Mouse (Mus musculus): ENCODE results near the gene D16Ertd472e. TPM values are rescaled to one million over a fixed set of nuclear protein-coding genes. Genes with fewer than 3 reads are reported as not detected.

D16Ertd472e gene
- polyA plus RNA-seq, 1 experiment from 2014 or later: 8.7 TPM

- Histone ChIP-seq H3K9me3 (ENCODE audit: control insufficient read depth, low read length) (no peaks in the 10 kb centered on the region), H3K4me2 (replicated peaks; ENCODE audit: low read depth) (peak overlapping the region; percentile 79), H3K27me3 (ENCODE audit: control insufficient read depth, insufficient read depth, low read length) (no peaks in the 10 kb centered on the region), H3K4me3 (ENCODE audit: low read depth, low read length) (peak overlapping the region; percentile 78), H3K9ac (ENCODE audit: low read length) (peak overlapping the region; percentile 77), H3K4me1 (replicated peaks; ENCODE audit: control insufficient read depth, insufficient read depth) (0 out of 2 replicates have a peak, but pooled peaks cover 3% of the 10 kb centered on the region), H3K27ac (replicated peaks) (peak overlapping the region; percentile 94), H3K36me3 (ENCODE audit: control insufficient read depth, insufficient read depth, low read length) (no peaks in the 10 kb centered on the region)
- ATAC-seq (ENCODE audit: low FRiP score, low TSS enrichment) (peak; percentile 78), DNase-seq (ENCODE audit: low spot score) (no peak)
- TF ChIP-seq CTCF (IDR thresholded peaks at IDR 0.05; ENCODE audit: low read depth) (no peak), EP300 (optimal IDR thresholded peaks at IDR 0.05) (no peak)
- WGBS: under 1% methylated on average over 38 of the region's 41 CpGs
Measured at GRCm38 (mm10) chr16:78575852-78576477, 543 bp downstream of the D16Ertd472e start.

DNA sequence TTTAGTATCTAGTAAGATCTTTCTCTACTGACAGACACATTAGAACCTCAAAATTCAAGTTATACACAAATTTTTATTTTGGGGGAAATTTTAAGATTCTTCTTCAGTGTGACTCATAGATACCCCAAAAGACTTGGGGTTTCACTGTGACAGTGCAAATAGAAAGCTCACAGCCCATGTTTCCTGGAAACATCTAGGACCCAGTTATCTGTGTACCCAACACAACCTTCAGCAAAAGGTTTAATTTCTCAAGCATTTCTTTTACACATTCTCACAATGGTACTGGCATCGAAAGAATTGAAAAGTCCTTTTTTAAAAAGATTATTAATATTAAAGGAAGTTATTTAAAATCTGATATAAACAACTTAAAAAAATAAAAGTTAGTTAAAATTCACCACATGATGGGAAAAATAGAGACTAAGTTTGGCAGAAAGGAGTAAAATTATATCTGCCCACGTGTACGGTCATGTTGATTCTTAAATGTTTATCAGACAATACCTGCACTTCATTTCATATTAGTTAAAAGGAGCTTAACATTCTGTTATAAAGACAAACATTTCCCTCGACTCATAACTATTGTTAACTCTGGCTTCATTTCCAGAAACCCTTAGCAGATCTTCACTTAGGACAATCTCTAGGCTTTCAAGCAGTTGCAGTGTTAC, 1.2 kb downstream of the D16Ertd472e start:
- 0 out of 2 replicates have a peak, but pooled peaks cover 3% of the 10 kb centered on the region for H3K4me1 ChIP-seq (replicated peaks; ENCODE audit: control insufficient read depth, insufficient read depth)
- WGBS: 25% methylated on average over 4 of the region's 4 CpGs
- no peaks in the 10 kb centered on the region for H3K9me3 ChIP-seq (ENCODE audit: control insufficient read depth, low read length)
- H3K4me2 ChIP-seq (replicated peaks; ENCODE audit: low read depth): peak overlapping the region; percentile 79
- no peak for ATAC-seq (ENCODE audit: low FRiP score, low TSS enrichment)
- H3K27me3 ChIP-seq (ENCODE audit: control insufficient read depth, insufficient read depth, low read length): no peaks in the 10 kb centered on the region
- peak overlapping the region; percentile 94; the same call in 1 of the 2 replicates for H3K27ac ChIP-seq (replicated peaks)
- no peak for TF ChIP-seq CTCF (IDR thresholded peaks at IDR 0.05; ENCODE audit: low read depth)
- TF ChIP-seq EP300 (optimal IDR thresholded peaks at IDR 0.05): no peak
- no peak for DNase-seq (ENCODE audit: low spot score)
- H3K9ac ChIP-seq (ENCODE audit: low read length): peak overlapping the region; percentile 77
- peak overlapping the region; percentile 78 for H3K4me3 ChIP-seq (ENCODE audit: low read depth, low read length)
- H3K36me3 ChIP-seq (ENCODE audit: control insufficient read depth, insufficient read depth, low read length): no peaks in the 10 kb centered on the region

DNA sequence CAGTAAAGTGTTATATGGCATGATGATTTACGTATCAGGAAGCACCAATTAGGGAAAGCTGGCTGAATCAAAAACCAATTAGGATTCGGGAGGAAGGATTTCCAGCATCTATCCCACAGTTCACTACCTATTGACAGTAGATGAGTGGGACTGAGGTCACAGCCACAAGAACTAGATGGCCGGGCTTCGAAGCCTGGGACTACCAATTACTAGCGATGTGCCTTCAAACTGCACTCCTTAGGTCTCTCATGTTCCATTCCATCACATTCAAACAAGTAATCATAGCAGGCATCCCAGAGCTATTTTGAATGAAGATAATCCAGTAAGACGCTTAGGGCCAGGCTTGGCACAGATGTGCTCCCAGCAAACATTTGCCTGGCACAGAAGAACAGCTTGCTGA, 2.3 kb downstream of the D16Ertd472e start:
- Histone ChIP-seq H3K27me3 (ENCODE audit: control insufficient read depth, insufficient read depth, low read length) (no peaks in the 10 kb centered on the region), H3K4me3 (ENCODE audit: low read depth, low read length) (no peak overlapping the region), H3K9me3 (ENCODE audit: control insufficient read depth, low read length) (no peaks in the 10 kb centered on the region), H3K36me3 (ENCODE audit: control insufficient read depth, insufficient read depth, low read length) (no peaks in the 10 kb centered on the region), H3K4me2 (replicated peaks; ENCODE audit: low read depth) (peak overlapping the region; percentile 29), H3K4me1 (replicated peaks; ENCODE audit: control insufficient read depth, insufficient read depth) (0 out of 2 replicates have a peak, but pooled peaks cover 3% of the 10 kb centered on the region), H3K9ac (ENCODE audit: low read length) (no peak overlapping the region), H3K27ac (replicated peaks) (no peak overlapping the region)
- DNase-seq (ENCODE audit: low spot score) (no peak), ATAC-seq (ENCODE audit: low FRiP score, low TSS enrichment) (no peak)
- TF ChIP-seq CTCF (IDR thresholded peaks at IDR 0.05; ENCODE audit: low read depth): no peak
- TF ChIP-seq EP300 (optimal IDR thresholded peaks at IDR 0.05): no peak
- 60% methylated on average over 6 of the region's 6 CpGs for WGBS

- Histone ChIP-seq H3K9ac (ENCODE audit: low read length) (no peak overlapping the region), H3K27me3 (ENCODE audit: control insufficient read depth, insufficient read depth, low read length) (no peaks in the 10 kb centered on the region), H3K27ac (replicated peaks) (no peak overlapping the region), H3K9me3 (ENCODE audit: control insufficient read depth, low read length) (no peaks in the 10 kb centered on the region), H3K4me3 (ENCODE audit: low read depth, low read length) (no peak overlapping the region), H3K36me3 (ENCODE audit: control insufficient read depth, insufficient read depth, low read length) (no peaks in the 10 kb centered on the region), H3K4me1 (replicated peaks; ENCODE audit: control insufficient read depth, insufficient read depth) (0 out of 2 replicates have a peak, but pooled peaks cover 3% of the 10 kb centered on the region), H3K4me2 (replicated peaks; ENCODE audit: low read depth) (no peak overlapping the region)
- DNase-seq (ENCODE audit: low spot score) (no peak), ATAC-seq (ENCODE audit: low FRiP score, low TSS enrichment) (no peak)
- TF ChIP-seq EP300 (optimal IDR thresholded peaks at IDR 0.05): no peak
- no peak for TF ChIP-seq CTCF (IDR thresholded peaks at IDR 0.05; ENCODE audit: low read depth)
- 40% methylated on average over 4 of the region's 4 CpGs for WGBS
Measured at GRCm38 (mm10) chr16:78573016-78573415, 3.5 kb downstream of the D16Ertd472e start.

GRCm38 (mm10) chr16:78564110-78564821, 12.2 kb downstream of the D16Ertd472e start:
- TF ChIP-seq CTCF (IDR thresholded peaks at IDR 0.05; ENCODE audit: low read depth) (no peak), EP300 (optimal IDR thresholded peaks at IDR 0.05) (no peak)
- Histone ChIP-seq H3K9me3 (ENCODE audit: control insufficient read depth, low read length) (no peaks in the 10 kb centered on the region), H3K36me3 (ENCODE audit: control insufficient read depth, insufficient read depth, low read length) (no peaks in the 10 kb centered on the region; the same call in 1 of the 2 replicates), H3K4me2 (replicated peaks; ENCODE audit: low read depth) (no peak overlapping the region), H3K9ac (ENCODE audit: low read length) (no peak overlapping the region), H3K27ac (replicated peaks) (peak overlapping the region; percentile 49), H3K4me3 (ENCODE audit: low read depth, low read length) (no peak overlapping the region), H3K27me3 (ENCODE audit: control insufficient read depth, insufficient read depth, low read length) (no peaks in the 10 kb centered on the region), H3K4me1 (replicated peaks; ENCODE audit: control insufficient read depth, insufficient read depth) (no peaks in the 10 kb centered on the region)
- DNase-seq (ENCODE audit: low spot score) (no peak), ATAC-seq (ENCODE audit: low FRiP score, low TSS enrichment) (no peak)
- 71% methylated on average over 13 of the region's 13 CpGs for WGBS

Measured in stomach, postnatal 0 days (tissue).